Mouse (Mus musculus): ENCODE data around the gene Rp9. TPM values are rescaled to one million over a fixed set of nuclear protein-coding genes. Genes with fewer than 3 reads are reported as not detected.
"Not testable (repeated sequence)": the region's sequence is repeated elsewhere in the genome, so short reads cannot be mapped to it uniquely, and the experiment has no call there.

Rp9 gene
- polyA plus RNA-seq, 1 experiment: 56.2 TPM

GRCm38 (mm10) chr9:22467371-22468169, 2.0 kb downstream of the Rp9 start:
- H3K4me1 ChIP-seq (ENCODE audit: control insufficient read depth, insufficient read depth, low read length): no peaks in the 10 kb centered on the region
- WGBS: 1% methylated on average over 73 of the region's 73 CpGs
- TF ChIP-seq CTCF (IDR thresholded peaks at IDR 0.05; ENCODE audit: insufficient read depth, low read length) (no peak), POLR2A (IDR thresholded peaks at IDR 0.05; ENCODE audit: borderline replicate concordance, extremely low read depth, low read depth, low read length) (no peak)
- H3K4me3 ChIP-seq (replicated peaks; ENCODE audit: extremely low read depth, low read depth, low read length): peak overlapping the region; percentile 98
- DNase-seq: no peak

GRCm38 (mm10) chr9:22466212-22466611, 3.3 kb downstream of the Rp9 start:
- 89% methylated on average over 5 of the region's 5 CpGs for WGBS
- H3K4me1 ChIP-seq (ENCODE audit: control insufficient read depth, insufficient read depth, low read length): no peaks in the 10 kb centered on the region
- no peak overlapping the region for H3K4me3 ChIP-seq (replicated peaks; ENCODE audit: extremely low read depth, low read depth, low read length)
- DNase-seq: no peak
- TF ChIP-seq CTCF (IDR thresholded peaks at IDR 0.05; ENCODE audit: insufficient read depth, low read length): no peak

- DNase-seq: no peak
- TF ChIP-seq POLR2A (IDR thresholded peaks at IDR 0.05; ENCODE audit: borderline replicate concordance, extremely low read depth, low read depth, low read length) (no peak), CTCF (IDR thresholded peaks at IDR 0.05; ENCODE audit: insufficient read depth, low read length) (no peak)
- H3K4me1 ChIP-seq (ENCODE audit: control insufficient read depth, insufficient read depth, low read length): no peaks in the 10 kb centered on the region; the same call in 1 of the 2 replicates
- no peak overlapping the region for H3K4me3 ChIP-seq (replicated peaks; ENCODE audit: extremely low read depth, low read depth, low read length)
- 68% methylated on average over 3 of the region's 3 CpGs for WGBS
Observed at GRCm38 (mm10) chr9:22461946-22462345, 7.6 kb downstream of the Rp9 start.

GRCm38 (mm10) chr9:22457142-22457835, 12.3 kb downstream of the Rp9 start:
- WGBS: 68% methylated on average over 11 of the region's 11 CpGs
- Histone ChIP-seq H3K4me3 (replicated peaks; ENCODE audit: extremely low read depth, low read depth, low read length) (no peak overlapping the region), H3K4me1 (ENCODE audit: control insufficient read depth, insufficient read depth, low read length) (no peaks in the 10 kb centered on the region; the same call in 1 of the 2 replicates)
- DNase-seq: no peak
- no peak for TF ChIP-seq POLR2A (IDR thresholded peaks at IDR 0.05; ENCODE audit: borderline replicate concordance, extremely low read depth, low read depth, low read length)
- TF ChIP-seq CTCF (IDR thresholded peaks at IDR 0.05; ENCODE audit: insufficient read depth, low read length): no peak

- TF ChIP-seq POLR2A (IDR thresholded peaks at IDR 0.05; ENCODE audit: borderline replicate concordance, extremely low read depth, low read depth, low read length) (no peak), CTCF (IDR thresholded peaks at IDR 0.05; ENCODE audit: insufficient read depth, low read length) (no peak)
Observed at GRCm38 (mm10) chr9:22455041-22455440, 14.5 kb downstream of the Rp9 start.

GRCm38 (mm10) chr9:22453990-22454389, 15.6 kb downstream of the Rp9 start, which contains the start of gene Gm17545:
Gene Gm17545 (plus strand): TSS chr9:22454290.
- 90% methylated on average over 8 of the region's 8 CpGs for WGBS
- H3K4me1 ChIP-seq (ENCODE audit: control insufficient read depth, insufficient read depth, low read length); DNase-seq; H3K4me3 ChIP-seq (replicated peaks; ENCODE audit: extremely low read depth, low read depth, low read length): not testable (repeated sequence)

More at GRCm38 (mm10) chr9:22455041-22455440, 14.5 kb downstream of the Rp9 start:
- Histone ChIP-seq H3K4me3 (replicated peaks; ENCODE audit: extremely low read depth, low read depth, low read length) (no peak overlapping the region), H3K4me1 (ENCODE audit: control insufficient read depth, insufficient read depth, low read length) (no peaks in the 10 kb centered on the region; the same call in 1 of the 2 replicates)
- no peak for DNase-seq

GRCm38 (mm10) chr9:22453501-22453924, 16.0 kb downstream of the Rp9 start:
- H3K4me3 ChIP-seq (replicated peaks; ENCODE audit: extremely low read depth, low read depth, low read length): no peak overlapping the region
- 86% methylated on average over 10 of the region's 10 CpGs for WGBS
- DNase-seq: no peak
- TF ChIP-seq CTCF (IDR thresholded peaks at IDR 0.05; ENCODE audit: insufficient read depth, low read length): no peak
- no peak for TF ChIP-seq POLR2A (IDR thresholded peaks at IDR 0.05; ENCODE audit: borderline replicate concordance, extremely low read depth, low read depth, low read length)
- H3K4me1 ChIP-seq (ENCODE audit: control insufficient read depth, insufficient read depth, low read length): no peaks in the 10 kb centered on the region; the same call in 1 of the 2 replicates

- Histone ChIP-seq H3K4me3 (replicated peaks; ENCODE audit: extremely low read depth, low read depth, low read length) (no peak overlapping the region), H3K4me1 (ENCODE audit: control insufficient read depth, insufficient read depth, low read length) (no peaks in the 10 kb centered on the region; the same call in 1 of the 2 replicates)
- DNase-seq: no peak
- TF ChIP-seq POLR2A (IDR thresholded peaks at IDR 0.05; ENCODE audit: borderline replicate concordance, extremely low read depth, low read depth, low read length) (no peak), CTCF (IDR thresholded peaks at IDR 0.05; ENCODE audit: insufficient read depth, low read length) (no peak)
- 87% methylated on average over 10 of the region's 10 CpGs for WGBS
Observed at GRCm38 (mm10) chr9:22452697-22453096, 16.8 kb downstream of the Rp9 start.

- Histone ChIP-seq H3K4me1 (ENCODE audit: control insufficient read depth, insufficient read depth, low read length) (no peaks in the 10 kb centered on the region), H3K4me3 (replicated peaks; ENCODE audit: extremely low read depth, low read depth, low read length) (no peak overlapping the region)
- WGBS: 90% methylated on average over 6 of the region's 6 CpGs
- TF ChIP-seq POLR2A (IDR thresholded peaks at IDR 0.05; ENCODE audit: borderline replicate concordance, extremely low read depth, low read depth, low read length) (no peak), CTCF (IDR thresholded peaks at IDR 0.05; ENCODE audit: insufficient read depth, low read length) (no peak)
- DNase-seq: no peak
Observed at GRCm38 (mm10) chr9:22449209-22449608, 20.3 kb downstream of the Rp9 start.

- 84% methylated on average over 13 of the region's 13 CpGs for WGBS
- TF ChIP-seq CTCF (IDR thresholded peaks at IDR 0.05; ENCODE audit: insufficient read depth, low read length) (no peak), POLR2A (IDR thresholded peaks at IDR 0.05; ENCODE audit: borderline replicate concordance, extremely low read depth, low read depth, low read length) (no peak)
- DNase-seq: no peak
- no peaks in the 10 kb centered on the region for H3K4me1 ChIP-seq (ENCODE audit: control insufficient read depth, insufficient read depth, low read length)
- H3K4me3 ChIP-seq (replicated peaks; ENCODE audit: extremely low read depth, low read depth, low read length): no peak overlapping the region
Observed at GRCm38 (mm10) chr9:22448420-22448819, 21.1 kb downstream of the Rp9 start.

Measured in lung, adult 2 months (tissue).